Comparison of ENCODE assay signal across 8 mouse cellular contexts in the genomic region with DNA sequence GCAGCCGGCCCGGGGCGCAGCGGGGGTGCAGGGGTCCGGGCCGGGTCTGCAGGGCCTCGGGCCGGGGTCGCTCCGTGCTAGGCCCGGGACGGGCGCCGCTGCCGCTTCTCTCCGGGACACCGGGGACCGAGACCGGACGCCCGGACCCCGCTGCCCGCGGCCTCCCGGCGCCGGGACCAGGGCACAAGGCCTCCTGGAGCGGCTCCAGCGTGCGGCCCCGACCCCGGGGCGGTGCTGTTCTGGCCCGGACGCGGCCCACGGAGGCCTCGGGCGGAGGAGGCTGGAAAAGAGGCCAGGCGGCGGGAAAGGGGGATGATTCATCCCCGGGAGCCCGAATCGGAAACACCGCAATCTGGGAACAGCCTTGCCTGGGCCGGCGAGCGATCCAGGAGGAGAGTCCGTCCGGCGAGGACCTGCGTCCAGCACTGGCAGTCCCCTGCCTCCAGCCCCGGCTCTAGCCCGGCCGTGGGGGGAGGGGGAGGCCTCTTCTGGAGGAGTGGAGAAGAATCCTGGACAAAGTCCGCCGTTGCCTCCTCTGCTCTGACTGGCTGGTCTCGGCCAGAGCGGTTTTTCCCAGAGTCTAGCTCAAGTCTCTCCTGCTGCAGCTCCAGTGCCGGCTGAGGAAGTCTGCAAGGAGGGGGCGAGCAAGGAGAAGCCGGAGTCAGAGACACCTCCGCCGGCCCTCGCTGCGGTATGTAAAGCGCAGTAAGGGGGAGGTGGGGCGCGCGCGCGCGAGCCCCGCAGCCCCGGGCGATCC. TPM values are rescaled to one million over a fixed set of nuclear protein-coding genes. Genes with fewer than 3 reads are reported as not detected.
DNase-seq lines count a peak whose midpoint lies in the region; ATAC-seq lines count a peak whose summit lies in the region.

No protein-coding gene starts in this region.

- peaks cover 34% of the 10 kb centered on the region for H3K36me3 ChIP-seq in forebrain, embryonic 10.5 days (replicated peaks)
- peaks cover 34% of the 10 kb centered on the region for H3K36me3 ChIP-seq in limb, embryonic 10.5 days
- peaks cover 33% of the 10 kb centered on the region for H3K36me3 ChIP-seq in midbrain, embryonic 14.5 days (ENCODE audit: control insufficient read depth, insufficient read depth, low read length)

- intact Hi-C loops in heart, postnatal 36 days (cut with DNase I) = no loop called here

- H3K9me3 ChIP-seq in forebrain, embryonic 10.5 days = no peaks in the 10 kb centered on the region
- no peaks in the 10 kb centered on the region for H3K9me3 ChIP-seq in limb, embryonic 10.5 days (replicated peaks)
- H3K9me3 ChIP-seq in midbrain, embryonic 14.5 days (ENCODE audit: control insufficient read depth, low read length) = no peaks in the 10 kb centered on the region

- H3K9ac ChIP-seq in midbrain, embryonic 14.5 days (replicated peaks; ENCODE audit: low read length) = peak overlapping the region; percentile 53

- WGBS in forebrain, embryonic 10.5 days = under 1% methylated on average over 75 of the region's 76 CpGs
- under 1% methylated on average over 57 of the region's 76 CpGs for WGBS in limb, embryonic 10.5 days
- WGBS in midbrain, embryonic 14.5 days = under 1% methylated on average over 70 of the region's 76 CpGs

- peak; percentile 22; the same call in 1 of the 2 replicates for ATAC-seq in midbrain, embryonic 14.5 days (ENCODE audit: low FRiP score, low TSS enrichment)

- H3K4me1 ChIP-seq in forebrain, embryonic 10.5 days = peaks cover 86% of the 10 kb centered on the region
- peaks cover 89% of the 10 kb centered on the region for H3K4me1 ChIP-seq in limb, embryonic 10.5 days
- peaks cover 21% of the 10 kb centered on the region for H3K4me1 ChIP-seq in midbrain, embryonic 14.5 days (ENCODE audit: control insufficient read depth, insufficient read depth, low read length)

- H3K4me2 ChIP-seq in midbrain, embryonic 14.5 days (ENCODE audit: low read length) = peak overlapping the region; percentile 77

- peak overlapping the region; percentile 63 for H3K4me3 ChIP-seq in forebrain, embryonic 10.5 days
- peak overlapping the region; percentile 75 for H3K4me3 ChIP-seq in limb, embryonic 10.5 days
- H3K4me3 ChIP-seq in midbrain, embryonic 14.5 days (replicated peaks; ENCODE audit: low read depth, low read length) = peak overlapping the region; percentile 44

- H3K27me3 ChIP-seq in forebrain, embryonic 10.5 days (ENCODE audit: poor library complexity, severe bottlenecking) = peaks cover 98% of the 10 kb centered on the region
- peaks cover 57% of the 10 kb centered on the region for H3K27me3 ChIP-seq in limb, embryonic 10.5 days (ENCODE audit: low read depth, poor library complexity, severe bottlenecking)
- H3K27me3 ChIP-seq in midbrain, embryonic 14.5 days (ENCODE audit: control insufficient read depth, insufficient read depth, low read length) = peaks cover 84% of the 10 kb centered on the region

- peak overlapping the region; percentile 83 for H3K27ac ChIP-seq in forebrain, embryonic 10.5 days
- peak overlapping the region; percentile 97 for H3K27ac ChIP-seq in limb, embryonic 10.5 days
- H3K27ac ChIP-seq in midbrain, embryonic 14.5 days (replicated peaks; ENCODE audit: low read depth, low read length) = no peak overlapping the region

- peak; percentile 57 for DNase-seq in urinary bladder, adult 2 months (ENCODE audit: low spot score)
- no peak for DNase-seq in urinary bladder, postnatal 10 days (ENCODE audit: low spot score)
- DNase-seq in forebrain, embryonic 10.5 days (ENCODE audit: extremely low spot score, low spot score) = peak; percentile 72
- DNase-seq in heart, postnatal 36 days = peak; percentile 59 to 80
- peak; percentile 87 for DNase-seq in limb, embryonic 10.5 days (ENCODE audit: low spot score)
- peak; percentile 59 for DNase-seq in midbrain, embryonic 14.5 days
- DNase-seq in yolk sac, embryonic 10.5 days (ENCODE audit: low spot score) = peak; percentile 92
- DNase-seq in cerebellum, adult 9-11 months = no peak

RNA-seq across cellular contexts. Expression of gene Tmem200b, which starts 0.8 kb away (rescaled TPM):
- 45.2 and 52.6 TPM in 2 replicates for polyA plus RNA-seq in urinary bladder, adult 2 months (2012; rRNA removed)
- 0.84 and 1.7 TPM in 2 replicates for polyA plus RNA-seq in forebrain, embryonic 10.5 days (2016; fragmentation: Nextera tagmentation; extraction: Ambion mirVana)
- 1 to 10 TPM; 6.5 to 8.6 TPM for total RNA-seq in heart, postnatal 36 days (2021)
- polyA plus RNA-seq in limb, embryonic 10.5 days (2016; fragmentation: Nextera tagmentation; extraction: Ambion mirVana) = 2.1 and 2.9 TPM in 2 replicates
- not detected in 2 replicates for polyA plus RNA-seq in midbrain, embryonic 14.5 days (2014; fragmentation: Nextera tagmentation; extraction: Ambion mirVana)

RNA-seq across cellular contexts. Expression of gene Srsf4, which starts 47.4 kb away (rescaled TPM):
- polyA plus RNA-seq in urinary bladder, adult 2 months (2012; rRNA removed) = 48.1 and 60.6 TPM in 2 replicates
- 152 and 155 TPM in 2 replicates for polyA plus RNA-seq in forebrain, embryonic 10.5 days (2016; fragmentation: Nextera tagmentation; extraction: Ambion mirVana)
- 10 to 100 TPM; 33.5 to 35.3 TPM for total RNA-seq in heart, postnatal 36 days (2021)
- 135 and 142 TPM in 2 replicates for polyA plus RNA-seq in limb, embryonic 10.5 days (2016; fragmentation: Nextera tagmentation; extraction: Ambion mirVana)
- polyA plus RNA-seq in midbrain, embryonic 14.5 days (2014; fragmentation: Nextera tagmentation; extraction: Ambion mirVana) = 91.8 and 121 TPM in 2 replicates

Comparison
In these comparisons a context has a peak if more than half of its experiments do, and no peak if none do; other contexts are left out.
1. DNase-seq: peak in urinary bladder, adult 2 months (single experiment), forebrain, embryonic 10.5 days (single experiment), heart, postnatal 36 days (2 of 2), limb, embryonic 10.5 days (single experiment), midbrain, embryonic 14.5 days (single experiment) and yolk sac, embryonic 10.5 days (single experiment); none in urinary bladder, postnatal 10 days (single experiment) and cerebellum, adult 9-11 months (single experiment).
2. RNA of gene Tmem200b, which starts 0.8 kb away (polyA plus RNA-seq): 45.2 to 52.6 TPM in urinary bladder, adult 2 months; 2.1 to 2.9 TPM in limb, embryonic 10.5 days, 0.84 to 1.7 TPM in forebrain, embryonic 10.5 days and not detected in midbrain, embryonic 14.5 days; every median in the first group is over 10 times any median in the second.
3. Peak in every context shown above with its lines, with median percentiles within 50 percentile points of each other: H3K4me3 ChIP-seq.